Mouse (Mus musculus) right cerebral cortex, postnatal 10 days (tissue): ENCODE measurements around the gene Ywhaq.
A peak's percentile ranks its signal among the peaks of the same experiment; 100 is the strongest.
"Not testable (repeated sequence)": the region's sequence is repeated elsewhere in the genome, so short reads cannot be mapped to it uniquely, and the experiment has no call there.

ENCODE experiments used
- DNase-seq, 2 experiments: peaks; one replicate each; pipeline ENCODE4 v3.0.0; 2021; ENCODE audit warnings: low spot score in 2 of 2

Ywhaq gene

DNA sequence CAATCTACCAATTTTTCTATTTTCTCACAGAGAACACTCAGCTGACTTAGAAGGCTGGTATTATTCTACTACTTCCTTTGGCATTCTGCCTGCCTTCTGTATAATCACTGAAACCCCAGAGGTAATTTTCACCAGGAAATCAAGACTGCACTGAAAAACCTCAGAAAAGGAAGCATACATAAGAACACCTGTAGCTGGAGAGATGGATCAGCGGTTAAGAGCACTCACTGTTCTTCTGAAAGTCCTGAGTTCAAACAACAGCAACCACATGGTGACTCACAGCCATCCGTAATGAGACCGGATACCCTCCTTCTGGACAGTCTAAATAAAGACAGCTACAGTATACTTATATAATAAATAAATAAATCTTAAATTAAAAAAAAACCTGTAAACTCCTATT lies 7.8 kb downstream of the Ywhaq start:
- DNase-seq, result no peak

GRCm38 (mm10) chr12:21408789-21409367 lies 8.6 kb downstream of the Ywhaq start:
- DNase-seq, result no peak

DNA sequence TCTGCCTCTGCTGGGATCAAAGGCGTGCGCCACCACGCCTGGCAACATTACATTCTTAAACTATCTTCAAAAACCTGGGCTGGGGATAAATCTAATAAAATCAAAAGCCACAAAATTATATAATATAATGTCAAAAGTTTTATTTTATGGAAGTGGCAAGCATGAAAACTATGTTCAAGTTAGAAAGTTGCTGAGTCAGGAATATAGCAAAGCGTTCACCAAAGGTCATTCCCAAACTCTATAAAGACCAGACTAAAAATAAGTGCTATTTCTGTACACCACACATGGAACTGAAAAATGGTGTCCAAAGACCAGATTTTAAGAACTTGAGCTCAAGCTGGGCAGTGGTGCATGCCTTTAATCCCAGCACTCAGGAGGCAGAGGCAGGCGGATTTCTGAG lies 14.7 kb downstream of the Ywhaq start:
- no peak for DNase-seq

- DNase-seq, result no peak
Observed at GRCm38 (mm10) chr12:21386201-21386600, 31.2 kb downstream of the Ywhaq start.

DNA sequence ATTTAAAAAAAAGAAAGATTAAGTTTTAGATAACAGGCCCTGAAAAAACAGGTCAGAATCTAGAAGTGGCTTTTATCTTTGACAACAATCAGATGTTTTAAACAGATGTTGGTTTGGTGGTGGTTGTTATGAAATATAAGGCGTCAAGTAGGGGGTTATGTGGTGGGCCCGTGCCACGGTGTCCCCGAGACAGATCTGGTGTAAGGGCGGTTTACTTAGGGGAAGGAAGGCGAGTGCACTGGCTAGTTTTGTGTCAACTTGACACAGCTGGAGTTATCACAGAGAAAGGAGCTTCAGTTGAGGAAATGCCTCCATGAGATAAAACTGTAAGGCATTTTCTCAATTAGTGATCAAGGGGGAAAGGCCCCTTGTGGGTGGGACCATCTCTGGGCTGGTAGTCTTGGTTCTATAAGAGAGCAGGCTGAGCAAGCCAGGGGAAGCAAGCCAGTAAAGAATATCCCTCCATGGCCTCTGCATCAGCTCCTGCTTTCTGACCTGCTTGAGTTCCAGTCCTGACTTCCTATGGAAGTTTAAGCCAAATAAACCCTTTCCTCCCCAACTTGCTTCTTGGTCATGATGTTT lies 38.6 kb downstream of the Ywhaq start:
- not testable (repeated sequence) for DNase-seq

DNA sequence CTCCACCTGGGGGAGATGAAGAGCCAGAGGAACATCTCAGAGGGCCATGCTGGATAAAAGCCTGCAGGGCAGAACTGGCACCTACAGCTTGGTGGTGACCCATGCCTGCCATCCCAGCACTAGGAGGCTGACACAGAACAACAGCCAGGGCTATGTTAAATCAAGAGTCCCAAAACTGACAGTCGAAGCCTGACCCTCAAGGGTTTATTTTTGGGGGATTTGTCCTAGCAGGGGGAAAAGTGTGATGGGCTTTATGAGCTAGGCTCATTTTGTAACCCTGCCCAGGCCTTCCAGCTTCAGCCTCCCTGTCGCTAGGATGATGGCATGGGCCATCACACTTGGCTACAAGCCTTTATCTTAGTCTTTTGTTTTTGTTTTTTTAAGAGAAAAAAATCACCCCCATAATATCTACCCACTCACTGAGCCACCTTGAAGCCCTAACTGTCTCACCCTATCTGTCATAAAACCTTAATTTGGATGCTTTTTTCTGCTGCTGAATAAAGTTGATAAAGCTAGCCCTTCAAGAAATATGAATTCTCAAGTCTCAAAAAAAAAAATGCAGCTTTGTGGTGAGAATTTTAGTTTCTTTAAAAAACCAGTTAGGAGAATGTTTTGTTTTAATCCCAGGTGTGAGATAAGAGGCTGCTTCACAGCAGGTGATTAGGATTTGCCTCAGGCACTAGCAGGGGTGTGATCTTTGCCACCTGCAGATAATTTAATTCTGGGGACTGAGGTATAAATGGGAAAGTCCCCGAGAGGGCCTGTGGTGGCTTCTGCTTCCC lies 41.9 kb downstream of the Ywhaq start:
- DNase-seq, result no peak

DNA sequence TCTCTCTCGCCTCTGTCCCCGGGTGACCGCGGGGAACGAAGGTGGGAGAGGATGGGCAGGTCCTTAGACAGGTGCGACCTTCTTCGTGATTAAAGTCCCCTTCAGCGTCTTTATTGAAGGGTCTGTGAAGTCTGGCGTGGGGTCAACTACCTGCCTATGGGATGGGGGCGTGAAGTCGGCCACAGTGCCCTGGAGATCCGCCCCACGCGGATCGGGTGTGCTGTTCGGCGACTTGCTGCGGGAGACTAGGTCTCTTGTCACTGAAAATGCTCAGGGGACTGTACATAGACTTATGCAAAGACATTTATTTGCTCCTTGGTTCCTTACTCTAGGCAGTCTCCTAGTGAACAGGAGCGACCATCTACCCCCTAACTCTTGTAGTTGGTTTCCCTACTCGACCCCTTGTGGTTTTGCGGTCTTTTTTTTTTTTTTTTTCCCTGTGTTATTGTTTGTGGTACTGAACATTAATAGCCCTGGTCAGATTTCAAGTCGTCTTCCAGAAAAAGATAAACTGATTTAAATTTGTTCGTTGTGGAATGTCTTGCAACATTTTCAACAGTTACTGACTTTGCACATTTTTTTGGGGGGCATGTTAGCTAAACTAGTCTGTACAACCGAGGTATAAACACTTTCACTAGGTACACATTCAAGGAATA lies 43.5 kb downstream of the Ywhaq start:
- DNase-seq, result no peak

- DNase-seq, result peak; percentile 97
Observed at GRCm38 (mm10) chr12:21373100-21373819, 44.2 kb downstream of the Ywhaq start, which contains the start of gene Adam17. Gene Adam17 (minus strand): TSS chr12:21373632.

GRCm38 (mm10) chr12:21370035-21370611 lies 47.3 kb downstream of the Ywhaq start:
- no peak for DNase-seq

- no peak for DNase-seq
Observed at GRCm38 (mm10) chr12:21369087-21369410, 48.4 kb downstream of the Ywhaq start.

GRCm38 (mm10) chr12:21368376-21369086 lies 48.9 kb downstream of the Ywhaq start:
- no peak for DNase-seq

DNA sequence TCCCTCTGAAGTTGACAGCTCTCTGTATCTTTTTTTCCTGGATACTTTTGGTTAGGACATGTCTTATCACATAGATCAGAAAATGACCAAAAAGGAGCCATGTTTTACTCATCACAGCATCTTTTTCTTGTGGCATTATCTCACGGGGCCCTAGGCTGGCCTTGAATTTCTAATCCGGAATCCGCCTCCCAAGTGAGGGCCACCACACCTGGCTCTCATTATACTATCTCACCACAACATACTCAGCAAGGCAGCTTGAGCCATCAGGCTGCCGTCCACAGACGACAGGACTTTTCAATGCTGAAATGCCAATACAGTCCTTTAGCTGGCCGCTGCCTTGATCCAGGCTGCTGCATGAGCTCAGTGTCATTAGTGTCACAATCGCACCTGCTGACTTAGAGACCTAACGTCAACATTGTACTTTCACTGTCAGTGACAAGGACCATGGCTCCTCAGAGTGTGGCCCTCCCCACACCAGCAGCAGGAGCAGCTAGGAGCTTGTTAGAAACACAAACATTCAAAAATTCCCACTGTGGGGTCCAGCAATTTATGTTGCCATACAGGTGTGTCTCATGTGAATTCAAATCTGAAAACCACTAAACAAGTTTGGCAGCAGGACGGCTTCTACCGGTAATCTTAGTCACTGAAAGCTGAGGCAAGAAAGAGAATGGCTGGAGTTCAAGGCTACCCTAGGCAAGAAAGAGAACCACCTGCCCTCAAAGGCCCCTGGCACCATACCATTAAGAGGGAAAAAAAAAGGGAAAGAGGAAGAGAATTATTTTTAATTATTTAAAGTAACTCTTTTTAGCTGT lies 52.6 kb downstream of the Ywhaq start:
- DNase-seq, result no peak

DNA sequence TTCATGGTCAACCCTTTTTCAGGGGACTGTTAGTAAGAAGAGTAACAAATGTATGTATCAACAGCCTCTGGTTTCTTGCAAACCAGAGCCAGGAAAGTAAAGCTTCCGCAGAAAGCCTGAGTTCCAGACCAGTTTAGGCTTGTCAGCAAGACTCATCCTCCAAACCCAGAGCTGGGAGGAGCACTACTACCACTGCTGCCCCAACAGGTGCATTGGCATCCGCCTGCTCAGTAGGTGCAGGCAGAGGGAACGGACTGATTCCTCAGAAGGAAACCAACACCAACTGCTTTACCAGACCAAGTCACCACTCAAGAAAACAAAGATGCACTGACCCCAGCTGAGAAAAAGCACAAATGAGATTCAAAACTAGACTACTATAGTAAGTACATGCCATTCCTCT lies 54.2 kb downstream of the Ywhaq start:
- DNase-seq, result no peak

DNA sequence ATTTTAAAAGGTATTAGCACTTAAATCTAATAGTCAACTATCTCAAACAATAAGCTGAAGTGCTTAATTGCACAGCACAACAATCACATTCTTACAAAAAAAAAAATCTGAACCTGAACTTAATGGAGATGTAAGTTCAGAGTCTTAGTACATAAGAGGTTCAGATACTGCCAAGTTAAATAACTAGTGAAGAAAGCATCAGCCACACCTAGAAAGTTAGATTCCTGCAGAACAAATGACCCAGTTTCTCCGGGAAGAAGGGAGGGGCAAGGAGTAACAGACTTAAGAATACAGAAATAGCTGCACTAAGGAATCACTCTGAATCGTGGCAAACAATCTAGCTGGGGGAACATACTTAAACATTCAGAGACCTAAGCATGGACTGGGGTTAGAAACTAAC lies 54.8 kb downstream of the Ywhaq start:
- no peak for DNase-seq

DNA sequence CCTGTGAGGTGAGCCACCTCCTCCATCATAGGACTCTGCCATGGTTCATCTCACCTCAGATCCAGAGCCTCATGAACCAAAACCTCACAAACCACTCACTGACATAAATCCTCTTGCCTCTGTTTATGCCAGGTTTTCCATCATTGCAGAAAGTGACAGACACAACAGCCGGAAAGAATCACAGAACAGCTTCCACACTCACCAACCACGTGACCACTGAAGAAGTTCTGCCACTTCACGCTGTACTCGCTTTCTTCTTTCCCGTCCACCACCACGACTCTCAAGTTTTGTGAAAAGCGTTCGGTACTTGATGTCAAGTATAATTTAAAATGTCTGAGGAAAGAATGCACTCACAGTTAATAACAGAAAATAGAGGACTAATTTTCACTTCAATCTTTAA lies 63.8 kb downstream of the Ywhaq start:
- DNase-seq, result no peak

DNA sequence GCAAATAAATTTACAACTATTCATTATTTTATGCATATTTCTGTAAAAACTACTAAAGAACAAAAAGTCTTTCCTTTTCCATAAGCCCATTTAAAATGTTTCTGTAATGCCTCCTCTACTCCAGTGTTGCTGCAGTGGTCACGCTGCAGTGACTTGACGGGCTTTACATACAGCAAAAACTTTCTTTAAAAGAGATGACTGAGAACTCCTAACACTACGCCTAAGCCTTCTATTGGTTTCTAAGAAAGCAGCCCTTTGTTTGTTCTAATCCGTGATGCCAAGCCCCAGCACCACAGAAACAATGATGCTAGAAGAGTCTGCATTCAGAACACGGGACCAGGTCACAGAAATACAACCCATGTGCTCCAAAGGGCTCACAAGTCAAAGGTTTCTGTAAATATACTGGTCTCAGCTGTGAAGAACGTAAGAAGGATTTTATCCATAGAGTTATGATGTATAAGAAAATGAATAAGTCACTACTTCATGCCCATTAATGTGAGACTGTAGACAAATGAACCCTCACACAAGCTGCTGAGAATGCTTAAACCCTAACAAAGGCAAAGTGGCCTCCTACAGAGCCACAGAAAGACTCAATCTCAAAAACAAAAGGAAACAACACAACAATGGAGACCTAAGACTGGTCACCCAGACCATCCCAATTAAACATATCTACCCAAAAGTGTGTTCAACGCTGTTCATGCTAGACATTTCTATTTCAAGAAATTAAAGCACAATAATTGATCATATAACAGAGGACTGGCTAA lies 67.1 kb downstream of the Ywhaq start:
- DNase-seq, result no peak

DNA sequence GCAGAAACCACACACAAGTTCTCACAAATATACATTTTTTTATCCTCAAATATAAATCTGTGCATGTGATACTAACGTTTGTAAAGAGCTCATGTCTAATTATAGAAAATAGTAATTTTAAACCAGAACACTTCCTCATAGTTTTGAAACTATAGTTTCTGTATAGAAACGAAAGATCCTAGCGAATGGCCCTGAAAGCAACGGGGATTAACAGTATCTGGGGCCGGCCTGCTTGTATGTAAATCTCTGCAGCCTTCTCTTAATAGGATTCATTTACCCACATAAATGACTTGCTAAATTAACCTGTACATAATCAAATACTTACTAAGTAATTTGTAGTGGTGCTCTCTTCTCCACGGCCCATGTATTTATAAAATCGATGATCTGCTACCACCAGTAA lies 70.5 kb downstream of the Ywhaq start:
- no peak for DNase-seq

- no peak for DNase-seq
Observed at GRCm38 (mm10) chr12:21340674-21341073, 76.8 kb downstream of the Ywhaq start.
